In the genomic region with DNA sequence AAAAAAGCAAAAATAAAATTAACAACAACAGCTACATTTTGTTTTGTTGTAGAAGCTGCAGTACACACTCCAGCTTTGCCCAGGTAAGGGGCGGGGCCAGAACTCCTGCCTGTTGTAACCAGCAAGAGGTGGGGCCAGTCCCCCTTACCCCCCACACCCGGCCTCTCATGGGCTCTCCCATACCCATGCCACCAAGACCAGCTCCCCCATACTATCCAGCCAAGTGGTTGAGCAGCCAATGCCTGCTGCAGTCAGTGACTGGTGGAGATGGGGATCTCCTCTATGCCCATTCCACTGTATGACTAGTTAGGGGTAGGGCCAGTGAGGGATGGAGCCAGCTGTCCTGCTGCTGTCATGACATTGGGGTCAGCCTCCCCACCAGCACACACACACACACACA, we compare ENCODE assay signal across 18 mouse cellular contexts.
"Had no signal": no experiment of that assay in that cellular context is flagged by ENCODE, and none has a peak within 500 bp of the region (broad histone marks: within the 10 kb centered on the region; RNA-seq: fewer than 3 reads in every experiment).

No protein-coding gene starts in this region.

- H3K36me3 ChIP-seq: midbrain, embryonic 10.5 days; midbrain, embryonic 12.5 days; neural tube, embryonic 13.5 days; neural tube, embryonic 15.5 days had no signal

- H3K9ac ChIP-seq: lung, embryonic 14.5 days; midbrain, embryonic 12.5 days; neural tube, embryonic 13.5 days; neural tube, embryonic 15.5 days had no signal

- ATAC-seq: midbrain, embryonic 16.5 days had no signal

- H3K9me3 ChIP-seq: midbrain, embryonic 10.5 days; midbrain, embryonic 12.5 days; neural tube, embryonic 13.5 days; neural tube, embryonic 15.5 days had no signal

- H3K4me1 ChIP-seq: midbrain, embryonic 10.5 days; midbrain, embryonic 12.5 days; neural tube, embryonic 13.5 days; neural tube, embryonic 15.5 days had no signal

- H3K27me3 ChIP-seq: neural tube, embryonic 13.5 days; neural tube, embryonic 15.5 days had no signal

- H3K4me3 ChIP-seq: midbrain, embryonic 10.5 days; midbrain, embryonic 12.5 days; myocyte; neural tube, embryonic 13.5 days; neural tube, embryonic 15.5 days had no signal

- H3K4me2 ChIP-seq: lung, embryonic 14.5 days; midbrain, embryonic 12.5 days; neural tube, embryonic 13.5 days; neural tube, embryonic 15.5 days had no signal

- H3K27ac ChIP-seq: midbrain, embryonic 10.5 days; midbrain, embryonic 12.5 days; neural tube, embryonic 13.5 days; neural tube, embryonic 15.5 days had no signal

- DNase-seq: lung, embryonic 14.5 days; lung, postnatal 10 days; lung, postnatal 4 days; midbrain, embryonic 14.5 days; retina, postnatal 1 day; right cerebral cortex, adult 18-20 months; right cerebral cortex, postnatal 25 days; right cerebral cortex, postnatal 4 days; spleen, adult 18-20 months; thymus, adult 18-20 months; thymus, postnatal 14 days; thymus, postnatal 36 days had no signal
